Mouse (Mus musculus) midbrain, postnatal 0 days (tissue): ENCODE measurements around the gene Naa80. TPM values are rescaled to one million over a fixed set of nuclear protein-coding genes. Genes with fewer than 3 reads are reported as not detected.

Source experiments
- ATAC-seq: fragments of 200-750 bp; cut with Nextera tagmentation; 2 replicates; pipeline ENCODE4 v1.8.0; 2017; ENCODE audit warnings: moderate number of reproducible peaks, mild to moderate bottlenecking, moderate TSS enrichment, moderate library complexity; ENCODE audit not compliant: low FRiP score
- DNase-seq: peaks from one replicate; pipeline ENCODE4 v3.0.0-alpha.2; 2015; ENCODE audit warnings: low spot score
- H3K27ac ChIP-seq: fragments of 300-500 bp; sonication (generic); 2 replicates; pipeline ENCODE4 v1.5.1; 2014; ENCODE audit warnings: low read depth, mild to moderate bottlenecking, low read length, mixed read lengths
- H3K27me3 ChIP-seq: fragments of 300-500 bp; sonication (generic); 2 replicates; pipeline ENCODE4 v1.6.1; 2014; ENCODE audit warnings: low read length, control low read depth, mixed read lengths; ENCODE audit not compliant: insufficient read depth
- H3K36me3 ChIP-seq: fragments of 300-500 bp; sonication (generic); 2 replicates; pipeline ENCODE4 v1.6.1; 2014; ENCODE audit warnings: low read length, control low read depth, mixed read lengths; ENCODE audit not compliant: insufficient read depth
- H3K4me1 ChIP-seq: fragments of 300-500 bp; sonication (generic); 2 replicates; pipeline ENCODE4 v1.6.1; 2014; ENCODE audit warnings: mild to moderate bottlenecking, control low read depth, antibody characterized with exemption, low read length, mixed read lengths; ENCODE audit not compliant: insufficient read depth
- H3K4me2 ChIP-seq: fragments of 300-500 bp; sonication (generic); 2 replicates; pipeline ENCODE4 v1.6.1; 2014; ENCODE audit warnings: low read depth, mild to moderate bottlenecking, low read length, mixed read lengths; ENCODE audit not compliant: poor library complexity, severe bottlenecking
- H3K4me3 ChIP-seq: fragments of 300-500 bp; sonication (generic); 2 replicates; pipeline ENCODE4 v1.5.1; 2014; ENCODE audit warnings: low read depth, mild to moderate bottlenecking, low read length, moderate library complexity
- H3K9ac ChIP-seq: fragments of 300-500 bp; sonication (generic); replicated peaks from 2 replicates; pipeline ENCODE4 v1.6.1; 2014; ENCODE audit warnings: mild to moderate bottlenecking, low read length, moderate library complexity, mixed read lengths; ENCODE audit not compliant: poor library complexity, severe bottlenecking
- H3K9me3 ChIP-seq: fragments of 300-500 bp; sonication (generic); 2 replicates; pipeline ENCODE4 v1.6.1; 2016; ENCODE audit warnings: low read length, control low read depth
- CTCF ChIP-seq: IDR thresholded peaks from 2 replicates; pipeline ENCODE4 v1.5.1; 2016; ENCODE audit warnings: antibody characterized with exemption, mild to moderate bottlenecking
- WGBS: fragments of 180-500 bp; shearing (Covaris S2); extraction: QIAGEN DNeasy Blood & Tissue Kit; methylation state at CpG from one replicate; pipeline ENCODE4 v1.1.7; 2014; 5-methylcytosine and 5-hydroxymethylcytosine counted together
- polyA plus RNA-seq: library from polyadenylated mRNA; unstranded; fragments of >200 nt; fragmentation: Nextera tagmentation; extraction: Ambion mirVana; gene quantifications from 2 replicates; pipeline ENCODE4 v1.2.1, GENCODE M21; 2015
- total RNA-seq: library from RNA; depleted of rRNA; stranded (reverse); fragments of >200 nt; gene quantifications from 2 replicates; pipeline ENCODE4 v1.2.3, GENCODE M21; 2014

Naa80 gene
- total and polyA plus RNA-seq, 2 experiments from 2014 or later, result 20.4 to 35.4 TPM

DNA sequence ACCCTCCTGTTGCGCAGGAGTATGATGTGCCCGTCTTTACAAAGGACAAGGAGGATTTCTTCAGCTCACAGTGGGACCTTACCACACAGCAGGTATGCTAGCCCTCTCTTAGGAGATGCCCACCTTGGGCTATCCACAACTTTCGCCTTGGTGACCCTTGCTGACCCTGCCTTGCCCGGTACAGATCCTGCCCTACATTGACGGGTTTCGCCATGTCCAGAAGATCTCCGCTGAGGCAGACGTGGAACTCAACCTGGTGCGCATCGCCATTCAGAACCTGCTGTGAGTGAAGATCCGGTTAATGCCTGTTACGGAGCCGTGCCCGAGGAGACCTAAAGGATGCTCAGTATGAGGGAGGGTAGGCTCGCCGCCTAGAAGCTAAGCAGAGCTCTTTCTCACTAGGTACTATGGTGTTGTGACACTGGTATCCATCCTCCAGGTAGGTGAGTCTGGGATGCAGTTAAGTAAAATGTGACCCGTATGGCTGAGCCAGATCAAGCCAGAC, 34.4 kb upstream of the Naa80 start:
- H3K27ac ChIP-seq, result no peak overlapping the region
- TF ChIP-seq CTCF, result no peak
- 94% methylated on average over 17 of the region's 17 CpGs for WGBS
- H3K4me2 ChIP-seq, result no peak overlapping the region
- H3K4me3 ChIP-seq, result no peak overlapping the region
- ATAC-seq, result no peak
- no peaks in the 10 kb centered on the region for H3K9me3 ChIP-seq
- no peak for DNase-seq
- H3K4me1 ChIP-seq, result peaks cover 19% of the 10 kb centered on the region; the same call in 1 of the 2 replicates
- H3K27me3 ChIP-seq, result no peaks in the 10 kb centered on the region
- H3K9ac ChIP-seq, result no peak overlapping the region
- peaks cover 23% of the 10 kb centered on the region for H3K36me3 ChIP-seq

DNA sequence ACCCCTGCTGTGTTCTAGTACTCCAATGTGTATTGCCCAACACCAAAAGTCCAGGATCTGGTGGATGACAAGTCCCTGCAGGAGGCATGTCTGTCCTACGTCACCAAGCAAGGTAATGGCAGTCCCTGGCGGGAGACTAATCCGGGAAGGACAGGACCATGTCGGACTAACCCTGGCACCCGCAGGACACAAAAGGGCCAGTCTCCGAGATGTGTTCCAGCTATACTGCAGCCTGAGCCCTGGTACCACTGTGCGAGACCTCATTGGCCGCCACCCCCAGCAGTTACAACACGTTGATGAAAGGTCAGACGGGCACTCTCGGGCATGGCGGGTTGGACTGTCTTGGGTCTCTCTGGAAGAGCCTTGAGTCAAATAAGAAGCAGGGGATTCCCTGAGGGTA, 34.0 kb upstream of the Naa80 start:
- no peak for TF ChIP-seq CTCF
- no peak for ATAC-seq
- H3K27ac ChIP-seq, result no peak overlapping the region
- H3K36me3 ChIP-seq, result peaks cover 18% of the 10 kb centered on the region
- no peak overlapping the region for H3K4me2 ChIP-seq
- DNase-seq, result no peak
- peaks cover 19% of the 10 kb centered on the region; the same call in 1 of the 2 replicates for H3K4me1 ChIP-seq
- 93% methylated on average over 12 of the region's 12 CpGs for whole genome bisulfite sequencing
- no peak overlapping the region for H3K9ac ChIP-seq
- no peaks in the 10 kb centered on the region for H3K27me3 ChIP-seq
- H3K9me3 ChIP-seq, result no peaks in the 10 kb centered on the region
- H3K4me3 ChIP-seq, result no peak overlapping the region

DNA sequence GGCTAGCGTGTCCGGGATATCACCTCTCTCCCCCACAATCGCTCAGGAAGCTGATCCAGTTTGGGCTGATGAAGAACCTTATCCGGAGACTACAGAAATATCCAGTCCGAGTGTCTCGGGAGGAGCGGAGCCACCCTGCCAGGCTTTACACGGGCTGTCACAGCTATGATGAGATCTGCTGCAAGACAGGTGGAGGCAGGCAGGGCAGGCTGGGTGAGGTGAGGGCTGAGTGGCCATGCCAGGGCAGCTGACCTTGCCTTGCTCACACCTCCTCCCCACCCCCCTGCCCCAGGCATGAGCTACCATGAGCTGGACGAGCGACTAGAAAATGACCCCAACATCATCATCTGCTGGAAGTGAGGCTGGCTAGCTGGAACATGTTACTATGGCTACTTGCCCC, 33.5 kb upstream of the Naa80 start:
- H3K4me3 ChIP-seq, result no peak overlapping the region
- H3K4me1 ChIP-seq, result peaks cover 19% of the 10 kb centered on the region; the same call in 1 of the 2 replicates
- no peak overlapping the region for H3K27ac ChIP-seq
- H3K9me3 ChIP-seq, result no peaks in the 10 kb centered on the region
- peaks cover 14% of the 10 kb centered on the region for H3K36me3 ChIP-seq
- no peak for TF ChIP-seq CTCF
- DNase-seq (no peak), ATAC-seq (no peak)
- WGBS, result 89% methylated on average over 10 of the region's 10 CpGs
- no peak overlapping the region for H3K9ac ChIP-seq
- peaks cover 4% of the 10 kb centered on the region; the same call in 1 of the 2 replicates for H3K27me3 ChIP-seq
- no peak overlapping the region for H3K4me2 ChIP-seq

DNA sequence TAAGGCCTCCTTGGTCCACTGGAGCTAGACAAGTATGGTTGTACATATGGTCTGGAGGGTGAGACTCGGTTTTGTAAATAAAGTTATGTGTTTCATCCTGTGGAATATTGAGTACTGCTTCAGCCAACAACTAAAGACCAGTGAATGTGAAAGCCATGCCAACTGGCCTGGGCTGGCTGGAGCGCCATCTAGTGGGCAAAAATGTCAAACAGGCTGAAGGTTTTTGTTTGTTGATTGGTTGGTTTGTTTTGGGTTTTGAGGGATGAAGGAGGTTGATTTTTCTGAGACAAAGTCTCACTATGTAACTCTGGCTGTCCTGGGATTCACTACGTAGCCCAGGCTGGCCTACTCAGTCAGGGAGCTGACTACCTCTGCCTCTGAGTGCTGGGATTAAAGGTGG, 33.1 kb upstream of the Naa80 start:
- ATAC-seq (no peak), DNase-seq (peak; percentile 80)
- Histone ChIP-seq H3K4me1 (peaks cover 17% of the 10 kb centered on the region; the same call in 1 of the 2 replicates), H3K9me3 (no peaks in the 10 kb centered on the region), H3K27me3 (peaks cover 8% of the 10 kb centered on the region), H3K9ac (no peak overlapping the region), H3K36me3 (peaks cover 14% of the 10 kb centered on the region), H3K4me2 (no peak overlapping the region), H3K4me3 (no peak overlapping the region), H3K27ac (no peak overlapping the region)
- TF ChIP-seq CTCF, result peak; percentile 96
- WGBS, result 13% methylated on average over 3 of the region's 3 CpGs

DNA sequence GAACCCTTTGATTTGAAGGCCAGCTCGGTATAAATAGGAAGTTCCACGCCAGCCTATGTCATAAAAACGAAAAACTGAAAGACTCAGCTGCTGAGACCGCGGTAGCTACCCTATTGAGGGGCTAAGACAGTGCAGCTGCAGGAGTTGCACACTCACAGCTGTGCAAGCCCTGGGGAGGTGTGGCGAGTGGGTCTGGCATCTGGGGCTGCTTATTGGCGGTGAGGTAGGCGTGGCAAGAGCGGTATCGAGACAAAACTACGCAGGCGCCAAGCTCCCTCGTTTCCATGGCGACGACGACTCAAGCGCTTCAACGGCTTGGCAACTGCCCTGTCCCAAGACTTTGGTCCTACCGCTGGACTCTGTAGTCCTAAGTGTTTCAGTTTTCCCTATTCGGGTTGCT, 31.7 kb upstream of the Naa80 start, which contains the start of gene Zmynd10:
Gene Zmynd10, plus strand, starts transcription at position 273 of the 400 bp plus-strand sequence.
- peaks cover 20% of the 10 kb centered on the region for H3K27me3 ChIP-seq
- no peaks in the 10 kb centered on the region for H3K9me3 ChIP-seq
- ATAC-seq (peak; percentile 50), DNase-seq (peak; percentile 95)
- peak within 1 kb of the TSS; percentile 19; the same call in 1 of the 2 replicates for H3K27ac ChIP-seq
- peaks cover 11% of the 10 kb centered on the region; the same call in 1 of the 2 replicates for H3K4me1 ChIP-seq
- H3K4me3 ChIP-seq, result peak within 1 kb of the TSS; percentile 22
- no peak for TF ChIP-seq CTCF
- 0 out of 2 replicates have a peak within 1 kb of the TSS, but pooled peaks have one; percentile 19 for H3K9ac ChIP-seq
- 3% methylated on average over 20 of the region's 20 CpGs for WGBS
- peak within 1 kb of the TSS; percentile 57 for H3K4me2 ChIP-seq
- peaks cover 14% of the 10 kb centered on the region for H3K36me3 ChIP-seq

DNA sequence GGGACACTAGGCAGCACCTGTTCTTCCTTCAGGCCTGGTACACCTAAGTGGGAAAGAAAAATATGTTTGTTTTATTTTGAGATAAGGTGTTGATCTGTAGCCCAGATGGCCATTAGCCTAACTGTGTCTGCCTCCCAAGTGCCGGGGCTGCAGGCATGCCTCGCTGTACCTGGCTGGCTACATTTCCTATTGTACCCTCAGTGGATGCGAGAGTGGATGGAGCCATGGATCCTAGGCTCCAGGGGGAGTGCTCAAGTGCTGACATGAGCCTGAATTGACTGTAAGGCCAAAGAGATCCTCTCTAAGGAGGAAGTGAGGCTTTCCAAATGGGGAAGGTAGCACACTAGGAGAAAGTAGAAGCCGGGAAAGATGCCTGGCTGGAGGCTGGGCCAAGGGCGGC, 30.7 kb upstream of the Naa80 start:
- no peak for TF ChIP-seq CTCF
- 83% methylated on average over 5 of the region's 5 CpGs for WGBS
- H3K9me3 ChIP-seq, result no peaks in the 10 kb centered on the region

More for the DNA sequence above, 30.7 kb upstream of the Naa80 start:
- no peak overlapping the region for H3K9ac ChIP-seq
- DNase-seq (no peak), ATAC-seq (no peak)
- peaks cover 28% of the 10 kb centered on the region for H3K27me3 ChIP-seq
- H3K4me2 ChIP-seq, result no peak overlapping the region
- no peak overlapping the region for H3K27ac ChIP-seq
- H3K36me3 ChIP-seq, result peaks cover 14% of the 10 kb centered on the region
- H3K4me1 ChIP-seq, result peaks cover 11% of the 10 kb centered on the region; the same call in 1 of the 2 replicates
- H3K4me3 ChIP-seq, result no peak overlapping the region
